Mouse (Mus musculus) induced T-regulatory cell, adult 2 months (primary cell): ENCODE results near the gene Dennd1a.

Experiments
- DNase-seq: peaks from one replicate; pipeline ENCODE4 v3.0.0-alpha.2; 2012; ENCODE audit warnings: low read depth

Dennd1a gene

DNA sequence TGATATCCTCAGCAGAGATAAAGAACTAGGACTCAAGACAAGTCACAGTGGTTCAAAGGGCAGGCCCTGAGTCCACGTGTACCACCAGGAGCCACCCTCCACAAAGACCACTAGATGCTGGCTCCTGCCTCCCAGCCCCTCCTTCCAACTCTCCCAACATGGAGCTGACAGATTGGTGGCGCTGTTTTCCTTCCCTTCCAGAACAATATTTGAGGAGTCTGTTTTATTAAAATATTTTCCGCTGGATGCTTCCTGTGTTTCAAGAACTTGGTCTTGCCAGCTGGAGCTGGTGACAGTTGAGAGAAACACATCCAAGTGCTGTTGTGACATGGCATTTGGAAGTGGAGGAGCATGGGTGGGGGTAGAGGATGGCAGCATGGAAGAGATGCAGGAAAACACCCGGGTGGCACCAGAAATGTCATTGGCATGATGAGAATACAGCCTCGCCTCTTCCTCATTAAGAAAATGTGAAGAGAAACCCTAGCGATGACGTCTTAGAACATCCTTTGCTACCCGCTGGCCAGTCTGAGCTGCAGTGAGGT lies 472.3 kb downstream of the Dennd1a start:
- DNase-seq: no peak

DNA sequence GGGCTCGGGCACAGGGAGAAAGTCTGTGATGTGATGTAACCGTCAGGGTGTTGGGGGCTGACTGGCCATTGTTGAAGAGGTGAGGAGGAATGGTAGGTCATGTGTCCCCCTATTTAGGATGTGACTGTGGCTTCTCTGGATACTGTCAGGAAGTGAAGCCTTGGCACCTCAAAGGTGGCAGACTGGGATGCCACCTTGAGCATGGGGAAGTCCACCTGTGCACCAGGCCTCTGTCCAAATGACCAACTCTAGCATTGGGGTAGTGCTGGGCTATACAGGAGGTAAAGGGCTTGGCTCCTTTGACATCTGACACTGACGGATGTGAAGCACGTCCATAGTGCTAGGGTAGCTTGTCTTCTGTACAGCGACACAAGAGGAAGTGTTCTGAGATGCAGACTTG lies 474.8 kb downstream of the Dennd1a start:
- no peak for DNase-seq

DNA sequence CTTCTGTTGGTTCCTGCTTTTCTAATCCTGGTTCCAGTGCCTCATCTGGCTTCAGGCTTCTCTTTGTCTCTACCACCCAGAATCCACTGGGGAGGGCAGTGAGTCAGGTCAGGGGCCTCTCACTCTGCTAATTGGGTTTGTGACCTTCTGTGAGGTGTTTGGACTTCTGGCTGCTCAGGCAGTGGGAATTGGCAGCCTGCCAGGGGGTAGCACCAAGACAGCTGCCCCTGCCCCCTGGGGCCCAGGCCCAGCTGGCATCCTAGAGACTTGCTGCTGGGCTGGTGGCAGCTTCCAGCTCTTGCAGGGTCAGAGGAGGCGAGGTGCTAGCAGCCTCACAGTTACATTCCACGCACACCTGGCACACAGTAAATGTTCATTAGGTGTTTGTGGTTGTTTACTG lies 475.5 kb downstream of the Dennd1a start:
- DNase-seq: no peak

- peak; percentile 57 for DNase-seq
Measured at GRCm38 (mm10) chr2:37802610-37803212, 484.5 kb downstream of the Dennd1a start.

DNA sequence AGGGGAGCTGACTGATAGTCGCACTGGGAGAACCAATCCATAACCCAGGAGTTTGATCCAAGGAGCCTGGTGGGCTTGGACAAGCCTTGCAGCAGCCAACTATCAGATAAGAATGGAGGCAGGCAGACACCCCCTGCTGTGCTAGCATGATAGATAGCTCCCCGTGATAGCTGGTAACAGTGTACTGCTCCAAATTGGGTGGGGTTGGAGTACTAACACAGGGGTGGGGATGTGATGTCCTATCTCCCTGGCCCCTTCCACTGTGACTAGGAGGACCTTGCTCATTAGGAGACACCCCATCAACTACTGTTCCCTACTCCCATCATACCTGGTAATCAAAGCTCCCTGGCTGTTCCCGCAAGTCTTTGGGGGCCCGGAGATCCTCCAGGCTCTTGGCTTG lies 485.5 kb downstream of the Dennd1a start:
- no peak for DNase-seq

DNA sequence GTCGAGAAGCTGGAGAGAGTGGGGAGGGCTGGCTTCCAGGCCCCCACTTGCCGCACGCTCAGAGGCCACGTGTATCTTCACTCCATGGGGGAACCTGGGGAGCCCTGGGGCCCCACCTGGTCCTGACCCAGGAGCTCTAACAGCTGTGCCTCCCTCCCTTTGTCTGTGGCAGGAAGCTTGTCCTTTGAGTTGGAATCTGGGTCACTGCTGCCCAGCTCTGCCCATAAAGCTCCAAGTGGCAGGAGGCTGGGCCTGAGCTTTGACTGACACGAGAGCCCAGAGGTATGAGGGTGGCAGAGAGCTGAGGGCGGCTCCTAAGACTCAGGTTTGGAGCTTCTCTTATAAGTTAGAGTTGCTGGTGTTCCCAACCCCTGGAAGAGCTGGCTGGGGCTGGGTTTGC lies 488.1 kb downstream of the Dennd1a start:
- DNase-seq: no peak

GRCm38 (mm10) chr2:37797046-37797445 lies 490.1 kb downstream of the Dennd1a start:
- no peak for DNase-seq

DNA sequence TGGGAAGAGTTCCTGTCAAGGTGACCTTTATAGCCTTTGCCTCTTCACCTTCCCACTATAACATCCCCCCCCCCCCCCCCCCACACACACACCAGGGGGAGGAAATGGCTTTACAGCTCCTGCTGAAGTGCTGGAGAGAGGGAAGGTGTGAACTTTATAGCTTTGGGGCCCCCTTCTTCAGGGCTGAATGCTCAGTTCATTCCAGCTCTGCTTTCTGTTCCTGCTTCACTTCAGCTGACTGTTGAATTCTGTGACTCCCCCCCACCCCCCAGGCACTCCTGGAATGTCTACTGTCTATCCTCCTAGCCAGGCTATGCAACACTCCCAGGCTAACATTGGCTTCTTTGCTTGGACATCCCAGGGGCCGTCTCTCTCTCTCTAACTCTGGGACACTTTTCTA lies 491.2 kb downstream of the Dennd1a start:
- DNase-seq: no peak

GRCm38 (mm10) chr2:37791340-37791739 lies 495.9 kb downstream of the Dennd1a start:
- DNase-seq: no peak

- DNase-seq: no peak
Measured at GRCm38 (mm10) chr2:37790738-37791137, 496.5 kb downstream of the Dennd1a start.

GRCm38 (mm10) chr2:37789995-37790394 lies 497.2 kb downstream of the Dennd1a start:
- no peak for DNase-seq

DNA sequence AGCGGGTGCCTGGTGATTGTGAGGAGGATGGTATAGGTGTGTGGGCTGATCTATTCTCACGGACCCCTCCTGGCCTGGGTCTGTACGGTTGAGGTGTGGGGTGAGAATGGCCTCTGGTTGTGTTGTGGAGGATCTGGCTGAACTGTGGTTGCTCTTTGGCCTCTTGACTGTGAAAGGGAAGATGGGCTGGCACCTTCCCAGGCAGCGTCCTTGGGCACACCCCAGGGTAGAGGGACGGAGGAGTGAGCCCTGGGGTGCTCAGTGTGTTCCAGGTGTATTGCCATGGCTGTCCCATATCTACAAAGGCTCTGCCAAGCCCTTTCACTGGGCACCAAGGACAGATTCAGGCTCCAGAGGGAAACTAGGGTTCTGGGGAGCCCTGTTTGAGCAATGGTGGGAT lies 498.2 kb downstream of the Dennd1a start:
- DNase-seq: no peak

DNA sequence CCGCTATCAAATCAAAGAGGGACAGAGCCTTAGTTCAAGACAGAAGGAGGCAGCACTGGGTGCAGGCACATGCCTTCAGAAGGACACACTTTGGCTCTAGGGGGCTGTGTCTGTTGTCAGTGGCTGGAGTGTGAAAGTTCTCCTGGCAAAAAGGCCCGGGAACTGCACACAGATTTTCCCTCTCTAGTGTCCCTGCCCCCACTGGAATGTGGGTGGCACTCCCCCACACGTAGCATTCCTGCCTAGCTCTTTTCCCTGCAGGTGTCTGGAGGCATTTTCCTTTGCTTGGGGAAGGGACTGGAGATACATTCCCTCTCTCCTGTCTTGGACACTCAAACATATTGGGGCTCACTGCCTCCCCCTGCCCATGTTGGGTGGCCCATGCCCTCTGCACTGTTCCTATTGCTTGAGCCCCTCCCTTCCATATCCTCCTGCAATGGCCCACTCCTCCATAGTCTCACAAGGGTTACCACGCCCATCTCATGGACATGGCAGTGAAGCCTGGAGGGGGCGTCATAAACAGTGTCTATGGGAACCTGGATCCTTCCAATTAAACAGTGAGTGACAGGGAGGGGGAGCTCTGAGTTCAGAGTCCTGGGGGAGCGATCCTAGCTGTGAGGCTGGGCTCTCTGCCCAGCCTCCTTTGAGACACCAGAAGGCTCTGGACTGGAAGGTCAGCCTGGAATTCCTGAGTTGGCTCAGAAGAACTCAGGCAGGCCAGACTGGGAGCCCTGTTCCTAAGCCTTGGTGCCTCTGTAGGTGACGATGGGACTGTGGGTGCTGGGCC lies 498.8 kb downstream of the Dennd1a start:
- no peak for DNase-seq

DNA sequence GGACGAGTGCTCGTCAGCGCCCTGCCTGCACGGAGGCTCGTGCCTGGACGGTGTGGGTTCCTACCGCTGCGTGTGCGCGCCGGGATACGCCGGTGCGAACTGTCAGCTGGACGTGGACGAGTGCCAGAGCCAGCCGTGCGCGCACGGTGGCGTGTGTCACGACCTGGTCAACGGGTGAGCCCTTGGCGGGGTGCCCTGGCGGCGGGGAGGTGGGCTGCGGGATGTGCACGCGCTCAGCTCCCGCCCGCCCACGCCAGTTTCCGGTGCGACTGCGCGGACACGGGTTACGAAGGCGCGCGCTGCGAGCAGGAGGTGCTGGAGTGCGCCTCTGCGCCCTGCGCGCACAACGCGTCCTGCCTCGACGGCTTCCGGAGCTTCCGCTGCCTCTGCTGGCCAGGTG lies 500.7 kb downstream of the Dennd1a start:
- DNase-seq: no peak

DNA sequence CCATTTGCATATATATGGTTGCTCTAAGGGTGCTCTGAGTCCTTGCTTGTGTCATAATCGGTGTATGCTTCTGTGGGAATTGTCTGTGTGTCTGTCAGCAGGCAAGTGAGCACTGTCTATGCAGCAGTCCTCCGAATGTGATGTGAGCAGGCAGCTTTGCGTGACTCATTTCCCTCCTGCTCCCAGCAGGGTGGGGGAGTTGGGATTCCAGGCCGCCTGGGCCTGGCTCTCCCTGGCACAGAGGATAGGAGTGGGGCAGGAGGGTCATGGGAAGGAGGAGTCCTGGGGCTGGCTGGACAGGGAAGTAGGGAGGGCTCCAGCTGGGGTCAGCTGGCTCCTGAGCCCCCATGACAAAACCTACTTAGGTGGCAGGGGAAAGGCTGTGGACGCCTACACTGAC lies 502.7 kb downstream of the Dennd1a start:
- no peak for DNase-seq

DNA sequence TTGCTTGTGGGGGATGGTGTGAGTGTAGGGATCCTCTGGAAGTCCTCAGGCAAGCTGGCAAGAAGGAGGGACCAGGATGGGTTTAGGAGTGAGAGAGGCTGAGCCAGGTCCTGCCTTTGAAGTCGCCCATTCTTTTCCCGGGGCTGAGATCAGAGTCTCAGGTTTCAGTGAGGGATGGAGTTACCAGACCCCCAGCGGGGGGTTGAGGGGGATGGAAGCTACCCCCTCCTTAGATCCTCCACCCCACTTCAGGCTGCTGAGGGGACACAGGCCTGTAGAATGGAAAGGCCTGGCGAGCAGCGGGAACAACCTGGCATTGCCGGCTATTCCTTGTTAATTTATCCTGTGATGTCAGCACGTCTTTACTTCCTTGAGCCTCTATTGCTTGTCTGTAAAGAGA lies 505.2 kb downstream of the Dennd1a start:
- no peak for DNase-seq

DNA sequence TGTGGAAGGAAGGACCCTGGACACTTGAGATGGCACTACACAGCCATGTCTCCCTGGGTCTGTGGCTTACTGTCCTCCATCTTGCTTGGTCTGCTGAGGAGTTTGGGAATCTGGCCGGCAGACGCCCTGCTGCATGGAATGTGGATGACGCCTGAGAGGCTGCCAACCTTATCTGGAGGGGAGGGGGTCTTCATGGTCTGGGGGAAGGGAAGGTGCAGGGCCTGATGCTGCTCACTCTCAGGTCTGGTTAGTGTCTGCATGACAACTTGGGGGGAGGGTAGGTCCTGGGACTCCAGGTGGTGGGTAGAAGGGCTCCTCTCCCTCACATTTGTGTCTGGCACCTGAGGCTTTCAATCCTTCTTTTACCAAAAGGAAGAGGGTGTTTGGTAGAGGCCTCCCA lies 505.8 kb downstream of the Dennd1a start:
- DNase-seq: no peak

- no peak for DNase-seq
Measured at GRCm38 (mm10) chr2:37780270-37780929, 506.8 kb downstream of the Dennd1a start.

DNA sequence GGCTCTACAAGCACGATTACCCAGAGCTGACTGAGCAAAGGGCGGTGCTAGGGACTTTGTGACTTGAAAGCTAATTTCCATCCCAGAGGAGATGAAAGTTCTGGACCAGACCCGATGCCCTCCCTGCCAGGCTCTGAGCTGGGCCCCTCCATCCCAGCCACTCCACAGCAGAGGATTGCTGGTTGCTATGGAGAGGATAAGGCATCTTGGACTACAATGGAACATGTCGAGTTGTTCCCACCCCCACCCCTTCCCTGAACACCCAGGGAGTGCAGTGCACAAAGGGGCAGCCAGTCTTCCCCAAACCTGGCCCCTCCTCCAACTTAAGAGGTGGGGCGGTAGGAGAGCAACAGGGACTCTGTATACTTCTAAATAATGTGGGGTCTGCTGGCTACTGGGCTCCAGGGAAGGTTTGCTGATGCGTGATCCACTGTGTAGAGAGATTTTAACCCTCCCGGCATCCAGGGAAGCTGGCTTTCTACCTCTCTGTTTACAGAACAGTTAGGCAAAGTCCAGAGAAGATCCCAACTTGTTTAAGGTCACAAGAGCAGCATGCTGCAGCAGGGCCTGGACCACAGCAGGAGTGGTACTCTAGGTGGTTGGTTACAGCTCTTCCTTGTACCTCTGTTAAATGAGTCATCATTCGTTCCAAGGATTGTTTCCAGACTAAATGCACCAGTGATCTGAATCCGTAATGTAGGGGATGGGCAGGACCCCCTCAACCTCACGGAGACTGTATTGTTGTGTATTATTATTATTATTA lies 509.1 kb downstream of the Dennd1a start:
- no peak for DNase-seq

GRCm38 (mm10) chr2:37776611-37777411 lies 510.4 kb downstream of the Dennd1a start:
- no peak for DNase-seq

DNA sequence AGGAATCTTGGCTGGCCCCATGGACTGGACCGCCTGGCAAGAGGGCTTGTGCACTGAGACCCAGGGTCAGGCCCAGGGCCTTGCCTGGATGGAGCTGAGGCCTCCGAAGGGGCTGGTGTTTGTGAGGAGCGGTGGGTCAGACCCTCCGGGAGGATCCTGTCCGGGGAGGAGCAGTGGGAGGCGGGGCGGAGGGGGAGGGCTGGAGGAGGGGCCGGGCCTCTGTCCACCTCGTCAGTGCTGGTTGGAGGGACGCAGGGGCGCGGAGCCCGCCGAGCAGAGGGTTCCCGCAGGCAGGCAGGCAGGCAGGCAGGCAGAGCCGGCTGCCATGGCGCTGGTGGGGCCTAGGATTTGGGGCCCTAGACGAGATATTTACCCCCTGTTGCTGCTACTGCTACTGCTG lies 511.2 kb downstream of the Dennd1a start, which contains the start of gene Crb2:
Gene Crb2 (plus strand): TSS at position 234 of the 400 bp plus-strand sequence.
- no peak for DNase-seq
